Mouse (Mus musculus) lung, adult 18-20 months (tissue): ENCODE data around the gene Cers6.

ENCODE experiments used
- DNase-seq, 2 experiments: peaks; one replicate each; pipeline ENCODE4 v3.0.0; 2022; ENCODE audit warnings: mixed read lengths in 2 of 2

The Cers6 gene

DNA sequence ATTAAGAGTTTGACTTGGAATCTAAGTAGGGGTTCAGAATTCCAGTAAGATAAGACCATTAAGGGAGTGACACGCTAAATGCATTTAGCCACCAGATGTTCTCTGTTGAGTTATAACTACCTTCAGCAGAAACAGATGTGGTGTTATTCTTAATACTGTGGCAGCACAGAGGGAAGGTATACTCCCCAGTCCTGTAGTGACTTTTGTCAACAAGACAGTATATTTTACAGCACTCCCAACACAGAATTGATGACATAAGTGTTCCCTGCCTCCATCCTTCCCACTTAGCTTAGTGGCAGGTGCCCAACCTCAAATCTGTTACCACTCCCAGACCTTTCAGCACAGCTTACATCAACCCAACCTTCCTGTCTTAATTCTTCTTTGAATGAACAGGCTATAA lies 219.5 kb downstream of the Cers6 start:
- no peak for DNase-seq

DNA sequence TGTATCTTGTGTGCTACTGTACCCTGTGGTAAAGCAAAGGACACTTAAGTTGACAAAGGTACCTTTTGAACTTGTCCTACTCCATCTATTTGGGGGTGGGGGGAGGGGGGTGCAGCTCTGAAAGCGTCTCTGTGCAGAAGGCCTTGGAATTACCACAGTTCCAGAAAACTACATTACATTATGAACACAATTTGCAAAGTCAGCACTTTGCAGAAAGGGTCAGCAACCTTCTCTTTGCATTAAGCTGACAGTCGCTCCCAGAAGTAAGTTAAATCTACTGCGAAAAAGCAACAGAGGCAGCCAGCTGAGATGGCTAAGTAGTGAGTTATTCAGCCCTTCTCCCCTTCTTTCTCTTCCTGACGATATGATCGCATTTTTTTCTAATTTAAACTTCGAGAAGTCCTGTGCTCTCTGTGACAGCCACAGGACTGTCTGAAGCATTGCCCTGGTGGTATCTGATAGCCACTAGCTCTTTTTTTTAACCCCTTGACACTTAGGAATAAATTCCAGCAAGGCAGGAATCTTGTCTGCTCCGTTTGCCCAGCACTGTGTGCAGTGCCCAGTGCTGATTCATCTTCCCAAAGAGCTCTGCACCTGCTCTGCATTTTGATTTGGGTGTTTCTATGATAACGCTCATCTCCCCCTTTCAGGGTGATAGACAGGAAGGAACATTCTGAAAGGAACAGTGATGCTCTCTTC lies 221.4 kb downstream of the Cers6 start:
- no peak for DNase-seq

DNA sequence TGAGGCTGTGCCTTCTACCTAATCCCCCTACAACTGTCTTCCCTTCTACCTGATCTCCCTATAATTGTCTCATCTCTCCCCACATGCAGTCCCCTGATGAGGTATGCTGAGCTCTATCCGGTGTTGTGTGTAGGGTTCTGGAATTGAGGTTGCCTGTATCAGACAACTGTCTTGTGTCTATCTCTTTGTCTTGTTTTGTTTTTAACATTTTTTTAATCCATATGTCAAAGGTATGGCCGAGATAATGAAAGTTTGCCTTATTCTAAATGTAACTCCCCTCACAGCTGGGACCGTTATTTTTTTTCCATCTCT lies 221.9 kb downstream of the Cers6 start:
- no peak for DNase-seq

DNA sequence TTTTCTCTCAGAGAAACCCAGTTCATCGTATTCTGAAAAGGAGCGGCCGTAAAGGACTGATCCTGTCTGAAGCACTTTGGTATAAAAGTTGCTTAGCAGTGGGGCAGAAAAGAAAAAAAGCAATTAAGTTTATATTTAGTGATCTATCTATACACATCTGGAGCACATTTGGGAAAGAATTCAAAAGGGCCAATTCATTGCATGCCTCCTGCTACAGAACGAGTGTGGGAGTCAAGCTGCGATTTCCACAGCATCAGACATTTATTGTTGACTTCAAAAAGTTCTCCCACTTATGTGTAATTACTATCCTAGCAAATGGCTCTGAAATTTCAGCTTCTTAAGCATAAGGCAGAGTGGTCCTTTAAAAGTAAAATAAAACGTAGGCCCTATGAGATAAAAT lies 223.2 kb downstream of the Cers6 start:
- DNase-seq: no peak

DNA sequence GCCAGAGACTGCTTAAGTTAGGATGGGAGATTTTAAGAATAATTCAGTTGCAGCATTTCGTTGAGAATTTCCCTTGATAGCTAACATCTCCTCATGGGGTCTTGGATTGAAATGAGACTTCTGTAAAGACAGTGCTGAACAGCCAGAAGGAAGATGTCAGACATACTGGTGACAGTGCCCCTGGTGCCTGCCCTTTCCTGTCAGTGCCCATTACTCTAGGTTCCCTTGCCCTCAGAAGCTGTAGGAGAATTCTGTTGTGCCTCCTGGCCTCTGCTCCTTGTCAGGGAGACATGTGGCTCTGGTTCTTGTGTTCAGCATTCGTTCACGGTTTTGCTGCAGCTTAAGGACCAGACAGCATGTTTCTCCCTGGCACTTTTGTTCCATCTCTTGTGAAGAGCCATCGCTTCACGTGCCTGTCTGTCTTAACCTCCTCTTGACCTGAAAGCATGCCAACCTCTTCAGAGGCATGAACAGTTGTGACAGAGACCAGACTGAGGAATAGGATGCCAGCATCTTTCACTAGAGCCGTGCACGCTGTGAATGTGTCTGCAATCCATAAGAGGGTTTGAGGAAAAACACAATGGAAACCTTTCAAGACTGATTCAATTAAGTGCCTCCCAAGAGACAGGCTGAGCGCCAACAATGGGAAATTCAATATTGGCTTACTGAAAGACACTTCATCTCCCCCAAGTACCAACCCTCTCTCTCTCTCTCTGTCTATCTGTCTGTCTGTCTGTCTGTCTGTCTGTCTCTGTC lies 225.4 kb downstream of the Cers6 start:
- DNase-seq: no peak

DNA sequence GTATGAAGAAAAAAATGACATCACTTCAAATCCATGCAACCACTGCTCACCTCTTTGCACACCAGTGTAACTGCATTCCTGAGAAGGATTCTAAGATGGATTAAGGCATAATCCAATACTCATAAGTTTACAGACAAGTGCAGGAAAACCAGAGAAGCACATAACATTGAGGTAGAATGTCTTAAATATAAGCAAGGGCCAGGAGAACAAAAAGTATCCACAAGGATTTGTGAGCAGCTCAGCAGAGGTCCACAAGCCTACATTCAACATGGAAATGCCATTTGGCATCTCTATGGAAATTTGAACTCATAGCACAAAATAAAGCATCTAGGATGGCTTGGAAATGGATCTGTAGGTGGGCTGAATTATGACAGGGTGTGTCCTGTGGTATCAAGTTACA lies 234.6 kb downstream of the Cers6 start:
- DNase-seq: no peak

DNA sequence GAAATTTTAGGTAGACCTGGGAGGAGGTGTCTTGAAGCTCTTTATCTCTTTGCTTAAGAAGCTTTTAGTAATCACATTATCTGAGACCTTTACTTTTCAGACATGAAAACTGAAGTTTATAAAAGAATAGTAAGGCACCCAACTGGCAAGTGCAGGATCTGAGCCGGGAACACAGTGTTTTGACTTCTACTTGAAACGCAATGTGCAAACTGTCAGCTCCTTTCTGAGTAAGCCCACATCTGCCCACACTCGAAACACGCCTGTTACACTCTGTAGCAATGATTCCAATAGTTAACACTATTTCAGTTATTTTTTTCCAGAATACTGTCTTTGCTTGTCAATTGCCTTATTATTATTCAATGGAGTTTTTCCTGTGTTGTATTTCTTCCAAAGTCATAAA lies 235.6 kb downstream of the Cers6 start:
- DNase-seq: no peak

DNA sequence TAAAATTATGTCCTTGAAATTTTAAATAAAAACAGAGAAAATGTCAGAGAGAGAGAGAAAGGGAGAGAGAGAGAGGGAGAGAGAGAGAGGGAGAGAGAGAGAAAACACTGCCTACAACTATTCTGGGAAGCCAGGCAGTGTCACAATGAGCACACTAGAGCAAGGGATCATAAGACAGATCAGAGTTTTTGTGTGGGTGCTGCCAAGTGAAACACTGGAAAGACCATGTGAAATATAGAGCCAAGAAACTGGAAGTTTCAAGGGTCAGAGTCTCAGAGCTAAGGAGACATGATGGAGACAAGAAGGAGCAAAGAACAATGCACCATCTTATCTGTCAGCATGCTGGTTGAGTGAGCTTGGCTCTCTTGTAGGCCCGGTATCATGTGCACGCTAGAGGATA lies 236.3 kb downstream of the Cers6 start:
- DNase-seq: no peak

DNA sequence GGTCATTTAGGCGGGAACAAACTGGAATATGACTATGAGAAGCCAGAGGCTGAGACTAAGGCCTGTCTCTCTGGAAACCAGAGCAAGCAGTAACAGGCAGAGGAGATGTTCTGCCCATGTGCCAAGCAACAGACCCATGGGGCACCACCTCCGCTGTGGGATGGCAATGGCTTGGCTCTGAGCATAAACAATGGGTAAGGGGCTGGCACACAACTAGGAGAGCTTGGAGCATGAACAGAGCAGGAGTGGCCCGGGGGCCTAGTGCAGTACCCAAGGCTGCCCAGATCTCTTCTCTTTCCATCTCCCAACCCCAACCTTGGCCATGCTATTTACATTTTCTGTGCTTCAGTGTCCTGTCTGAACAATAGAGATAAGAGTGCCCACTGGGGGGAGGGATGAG lies 237.5 kb downstream of the Cers6 start:
- DNase-seq: no peak

DNA sequence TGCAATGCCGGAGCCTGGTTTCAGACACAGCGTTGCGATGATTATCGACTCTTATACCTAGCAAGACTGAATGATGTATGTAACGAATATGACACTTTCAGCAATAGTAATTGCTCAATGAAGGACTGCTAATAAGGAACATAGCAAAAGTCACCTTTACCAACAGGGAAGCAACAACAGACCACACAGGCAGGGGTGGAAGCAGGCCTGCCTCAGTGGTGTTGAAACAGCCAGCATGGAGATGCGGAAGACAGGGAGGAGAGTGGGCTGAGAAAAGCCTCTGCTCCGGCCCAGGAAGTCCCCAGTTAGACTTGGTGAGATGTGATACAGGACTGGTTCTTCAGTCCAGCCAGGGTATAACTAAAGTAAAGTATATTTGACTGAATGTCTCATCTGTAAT lies 237.9 kb downstream of the Cers6 start:
- DNase-seq: no peak

DNA sequence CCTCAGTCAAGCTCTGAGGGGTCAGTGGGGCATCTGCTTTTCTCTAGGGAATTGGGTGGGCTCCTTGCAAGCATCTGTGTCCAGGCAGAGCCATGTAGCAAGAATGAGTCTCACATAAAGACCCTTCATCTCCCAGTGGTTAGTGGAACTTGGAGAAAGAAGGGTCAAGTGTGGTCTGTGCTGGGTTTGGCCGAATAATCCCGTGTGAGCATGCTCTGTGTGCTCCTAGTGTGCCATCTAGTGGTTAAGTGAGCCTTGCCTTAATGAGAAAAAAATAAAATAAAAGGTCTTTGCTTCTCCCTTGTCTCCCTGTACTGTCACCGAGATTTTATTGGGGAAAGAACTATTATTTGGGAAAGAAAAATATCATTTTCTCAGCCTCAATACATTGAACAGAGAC lies 239.5 kb downstream of the Cers6 start:
- peak; percentile 8 to 21 for DNase-seq

DNA sequence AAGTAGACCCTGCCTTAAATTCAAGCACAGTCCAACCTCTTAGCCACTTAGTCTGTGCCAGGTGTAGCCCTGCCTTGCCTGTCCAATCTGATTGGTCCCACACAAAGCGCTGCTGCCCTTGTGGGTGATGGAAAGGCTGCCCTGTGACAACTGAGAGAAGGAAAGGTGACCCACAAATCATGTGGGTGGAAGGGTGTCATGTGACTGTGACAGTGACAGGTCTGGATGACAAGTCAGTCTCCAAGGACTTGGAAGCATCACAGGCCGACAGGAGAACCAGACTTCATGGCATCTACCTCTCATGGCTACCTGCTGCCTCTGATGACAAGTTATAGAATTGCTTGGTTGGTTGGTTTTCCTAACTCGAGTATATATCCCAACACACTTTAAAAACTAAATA lies 242.3 kb downstream of the Cers6 start:
- DNase-seq: no peak

DNA sequence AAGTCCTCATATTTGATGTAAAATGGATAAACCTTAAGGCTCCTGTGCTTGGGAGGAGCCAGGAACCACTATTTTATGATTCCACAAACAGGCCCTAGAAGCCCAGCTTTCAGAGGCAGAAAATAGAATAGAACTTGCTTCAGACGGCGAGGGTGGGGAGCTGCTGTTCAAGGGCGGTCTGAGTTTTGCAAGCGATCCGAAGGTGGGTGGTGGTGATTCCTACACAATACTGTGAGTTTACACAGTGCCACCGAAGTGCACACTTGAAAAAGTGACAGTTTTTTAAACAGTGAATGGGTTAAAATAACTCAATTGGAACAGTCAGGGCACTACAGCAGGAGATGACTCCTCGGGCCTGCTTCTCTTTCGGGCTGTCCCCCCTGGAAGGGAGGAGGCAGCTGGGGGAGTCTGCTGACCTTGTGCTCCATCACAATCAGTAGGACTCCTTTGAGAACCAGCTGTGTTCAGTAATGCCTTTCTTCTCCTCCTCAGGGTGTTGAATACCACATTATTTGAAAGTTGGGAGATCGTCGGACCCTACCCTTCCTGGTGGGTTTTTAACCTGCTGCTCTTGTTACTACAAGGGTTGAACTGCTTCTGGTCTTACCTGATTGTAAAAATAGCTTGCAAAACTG lies 243.4 kb downstream of the Cers6 start:
- no peak for DNase-seq

DNA sequence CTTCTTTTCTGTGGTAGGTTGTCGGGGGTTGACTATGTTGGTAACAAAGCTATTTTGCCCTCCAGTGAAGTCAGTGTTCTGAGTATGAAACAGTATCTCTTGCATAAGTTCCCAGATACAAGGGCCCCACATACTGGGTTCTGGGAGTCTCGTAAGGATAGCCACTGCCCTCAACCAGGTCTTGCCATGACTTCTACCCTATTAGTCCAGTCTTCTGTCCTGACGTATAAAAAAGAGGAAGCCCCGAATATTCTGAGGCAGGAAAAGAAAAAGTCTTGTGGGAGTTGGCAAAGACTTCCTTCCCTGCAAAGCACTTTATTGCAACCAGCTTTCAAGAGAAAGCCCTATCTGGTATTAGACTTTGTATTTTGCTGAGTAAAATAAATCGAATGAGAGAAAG lies 248.0 kb downstream of the Cers6 start:
- no peak for DNase-seq

DNA sequence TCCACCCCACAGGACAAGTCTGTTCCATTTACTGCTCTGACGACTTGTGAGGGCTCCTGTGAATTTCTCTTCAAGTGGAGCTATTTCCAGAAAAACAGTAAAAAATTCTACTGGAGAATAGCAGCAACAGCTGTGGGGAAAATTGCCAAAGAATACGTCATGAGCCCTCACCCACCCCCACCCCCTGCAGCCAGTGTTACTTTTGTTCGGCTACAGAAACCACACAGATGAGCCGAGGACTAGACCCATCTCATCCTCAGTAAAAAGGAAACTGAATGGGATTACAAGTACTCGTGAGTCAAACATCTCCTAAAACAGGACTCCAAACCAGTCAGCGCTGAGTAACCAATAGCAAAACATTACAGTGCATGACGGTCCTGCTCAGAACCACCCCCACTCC lies 248.5 kb downstream of the Cers6 start:
- no peak for DNase-seq

DNA sequence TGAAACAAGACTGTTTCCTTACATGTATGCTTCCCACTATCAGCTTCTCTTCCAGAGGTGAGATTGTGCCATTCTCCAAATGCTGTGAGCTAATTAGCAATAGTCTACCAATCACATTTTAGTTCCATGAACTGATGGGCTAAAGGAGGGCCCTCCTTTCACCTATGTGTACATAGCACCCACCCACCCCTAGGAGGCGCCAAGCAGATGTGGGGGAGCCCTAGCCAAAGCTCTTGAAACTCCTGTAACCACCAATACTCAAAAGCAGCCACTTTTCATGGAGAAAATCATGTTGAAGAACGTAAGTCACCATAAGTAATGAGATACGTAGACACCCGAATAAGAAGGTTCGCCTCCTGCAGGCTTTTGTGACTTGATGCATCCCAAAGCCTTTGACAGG lies 251.4 kb downstream of the Cers6 start:
- DNase-seq: no peak

DNA sequence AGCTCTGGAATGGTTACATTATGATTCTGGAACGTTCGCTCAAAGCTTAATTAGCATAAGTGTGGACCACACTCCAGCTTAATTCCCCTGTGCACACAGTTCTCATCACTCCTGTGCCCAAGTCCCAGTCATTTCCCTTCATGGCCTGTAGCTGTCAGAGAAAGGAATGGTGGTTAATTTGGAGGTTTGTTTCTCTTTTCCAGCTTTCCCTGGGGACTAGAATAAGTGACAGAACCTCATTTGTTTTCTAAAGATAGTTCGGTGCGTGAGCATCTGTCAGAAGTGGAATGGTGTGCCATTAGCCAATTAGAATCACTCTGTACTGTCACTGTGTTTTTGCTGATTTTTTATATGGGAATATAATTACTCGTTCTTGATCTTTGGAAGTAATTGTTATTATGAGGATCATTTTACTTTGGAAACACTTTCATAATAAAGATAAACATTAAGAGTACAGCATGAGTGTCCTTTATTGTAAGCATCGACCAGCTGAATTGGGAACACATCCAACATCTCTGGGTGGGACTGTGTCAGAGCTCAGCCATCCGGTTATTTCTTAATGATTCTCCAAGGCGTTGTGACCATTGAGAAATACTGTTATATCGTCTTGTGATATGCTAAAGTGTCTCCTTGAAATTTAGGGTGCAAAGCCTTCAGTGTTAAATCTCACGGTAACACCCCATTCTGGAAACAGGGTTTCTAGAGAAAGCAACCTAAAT lies 252.7 kb downstream of the Cers6 start:
- DNase-seq: peak; percentile 22 to 63

DNA sequence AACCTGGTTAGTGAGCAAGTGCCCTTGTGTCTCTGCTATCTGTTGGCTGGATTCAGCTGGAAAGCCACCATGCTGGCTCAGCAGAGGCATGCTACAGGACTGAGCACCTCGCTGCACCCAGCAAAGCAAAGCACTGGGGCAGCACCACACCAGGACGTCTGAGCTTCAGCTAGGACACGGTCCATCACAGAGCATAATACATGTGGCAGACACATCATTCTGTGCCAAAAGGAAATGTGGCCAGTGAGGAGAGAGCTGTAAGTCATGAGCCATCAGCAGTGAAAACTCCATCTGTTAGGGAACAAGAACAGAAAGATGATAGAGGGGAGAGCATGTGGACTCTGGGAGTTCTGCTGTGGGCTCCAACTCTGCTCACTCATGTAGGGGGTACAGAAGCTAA lies 254.7 kb downstream of the Cers6 start:
- DNase-seq: no peak

DNA sequence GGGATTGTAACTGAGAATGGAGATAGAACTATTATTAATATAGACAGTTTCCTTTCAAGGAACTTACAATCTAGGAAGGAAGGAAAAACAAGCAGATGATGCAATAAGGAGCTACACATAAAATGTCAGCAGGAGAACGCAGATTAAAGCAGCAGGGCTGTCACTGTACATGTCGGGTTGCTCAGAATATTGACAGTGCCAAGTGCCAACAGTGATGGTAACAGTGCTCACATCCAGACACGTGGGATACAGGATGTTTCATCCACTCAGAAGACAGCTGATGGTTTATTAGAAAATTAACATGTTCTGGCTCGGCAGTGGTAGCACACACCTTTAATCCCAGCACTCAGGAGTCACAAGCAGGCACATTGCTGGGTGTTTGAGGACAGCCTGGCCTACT lies 255.5 kb downstream of the Cers6 start:
- no peak for DNase-seq

DNA sequence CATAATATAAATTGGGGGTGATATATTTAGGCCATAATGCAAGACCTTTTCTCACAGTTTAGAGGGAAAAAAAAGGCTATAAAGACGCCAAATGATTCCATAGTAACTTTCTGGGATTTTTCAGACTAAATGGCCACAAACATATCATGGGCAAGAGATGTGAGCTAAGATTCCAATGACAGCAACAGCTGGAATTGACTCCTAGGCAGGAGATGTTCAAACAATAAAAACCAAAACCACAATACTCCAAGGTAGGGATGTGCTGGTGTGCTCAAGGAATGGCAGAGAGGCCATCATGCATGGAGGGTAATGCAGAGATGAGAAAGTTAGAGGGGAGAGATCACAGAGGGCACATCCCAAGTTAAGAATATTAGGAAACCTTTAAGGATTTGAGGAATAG lies 257.8 kb downstream of the Cers6 start:
- DNase-seq: no peak

DNA sequence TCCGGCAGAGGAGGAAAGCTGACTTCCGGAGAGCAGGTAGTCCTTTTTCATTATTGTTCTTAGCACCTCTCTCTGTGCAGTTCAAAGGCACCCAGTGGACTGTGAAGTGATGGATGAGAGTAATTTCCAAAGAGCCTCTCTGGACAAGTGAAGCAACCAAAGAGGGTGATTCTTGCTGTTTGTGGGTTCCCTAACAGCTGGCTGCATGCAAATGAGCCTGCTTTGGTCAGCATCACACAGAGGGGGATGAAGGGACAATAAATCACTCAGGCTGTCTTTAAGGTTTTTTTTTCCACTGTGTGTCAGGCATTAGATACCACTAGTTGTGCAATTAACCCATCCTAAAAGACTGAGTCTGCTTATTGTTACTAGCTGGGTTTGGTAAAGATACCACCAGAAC lies 258.5 kb downstream of the Cers6 start:
- no peak for DNase-seq

DNA sequence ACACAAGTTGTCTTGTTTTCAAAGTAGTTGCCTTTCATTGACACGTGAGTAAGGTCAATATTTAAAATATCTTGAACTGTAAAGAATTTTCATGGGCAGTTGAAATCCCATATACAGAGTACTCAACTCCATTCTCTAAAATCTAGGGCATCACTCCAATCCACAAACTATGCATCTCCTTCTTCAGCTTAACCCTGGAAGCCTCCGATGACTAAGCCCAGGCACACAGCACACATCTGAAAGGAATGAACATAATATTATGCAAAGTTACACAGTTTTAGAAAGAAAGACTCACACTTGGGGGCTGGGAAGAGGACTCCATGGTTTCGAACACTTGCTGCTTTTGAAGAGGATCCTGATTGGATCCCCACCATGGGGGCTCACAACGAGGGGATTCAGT lies 260.4 kb downstream of the Cers6 start:
- no peak for DNase-seq

DNA sequence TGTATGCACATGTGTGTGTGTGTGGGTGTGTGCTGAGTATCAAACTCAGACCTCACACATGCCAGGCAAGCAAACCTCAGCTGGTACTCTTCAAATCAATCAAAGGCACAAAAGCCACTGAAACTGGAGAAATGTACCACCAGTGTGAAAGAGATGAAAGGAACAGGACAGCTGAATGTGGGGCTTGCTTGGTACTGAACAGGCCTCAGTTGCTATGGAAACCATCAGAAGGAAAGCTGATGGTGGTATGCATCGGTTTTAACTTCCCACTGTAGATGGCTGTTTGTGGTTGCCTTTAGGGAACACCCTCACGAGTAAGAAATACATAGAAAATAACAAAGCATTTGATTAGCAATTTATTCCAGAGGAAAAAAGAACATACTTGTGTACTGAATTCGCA lies 264.2 kb downstream of the Cers6 start:
- DNase-seq: no peak

DNA sequence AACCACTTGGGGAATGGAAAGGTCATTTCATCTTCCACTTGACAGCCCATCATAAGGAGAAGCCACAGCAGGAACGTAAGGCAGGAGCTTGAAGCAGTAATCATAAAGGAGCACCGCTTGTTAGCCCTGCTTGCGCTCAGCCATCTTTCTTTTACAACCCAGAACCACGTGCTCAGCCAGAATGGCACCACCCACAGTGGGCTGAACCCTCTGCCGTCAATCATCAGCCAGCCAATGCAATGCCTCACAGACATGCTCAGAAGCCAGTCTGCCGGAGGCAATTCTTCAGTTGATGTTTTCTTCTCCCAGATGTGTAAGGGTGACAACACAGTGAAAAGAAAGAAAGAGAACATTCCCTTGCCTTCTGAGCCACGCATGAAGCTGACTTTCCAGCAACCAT lies 267.1 kb downstream of the Cers6 start:
- peak in 1 of 2 experiments; percentile 30 for DNase-seq
